ENCODE assay signal across 10 mouse cellular contexts in the genomic region with DNA sequence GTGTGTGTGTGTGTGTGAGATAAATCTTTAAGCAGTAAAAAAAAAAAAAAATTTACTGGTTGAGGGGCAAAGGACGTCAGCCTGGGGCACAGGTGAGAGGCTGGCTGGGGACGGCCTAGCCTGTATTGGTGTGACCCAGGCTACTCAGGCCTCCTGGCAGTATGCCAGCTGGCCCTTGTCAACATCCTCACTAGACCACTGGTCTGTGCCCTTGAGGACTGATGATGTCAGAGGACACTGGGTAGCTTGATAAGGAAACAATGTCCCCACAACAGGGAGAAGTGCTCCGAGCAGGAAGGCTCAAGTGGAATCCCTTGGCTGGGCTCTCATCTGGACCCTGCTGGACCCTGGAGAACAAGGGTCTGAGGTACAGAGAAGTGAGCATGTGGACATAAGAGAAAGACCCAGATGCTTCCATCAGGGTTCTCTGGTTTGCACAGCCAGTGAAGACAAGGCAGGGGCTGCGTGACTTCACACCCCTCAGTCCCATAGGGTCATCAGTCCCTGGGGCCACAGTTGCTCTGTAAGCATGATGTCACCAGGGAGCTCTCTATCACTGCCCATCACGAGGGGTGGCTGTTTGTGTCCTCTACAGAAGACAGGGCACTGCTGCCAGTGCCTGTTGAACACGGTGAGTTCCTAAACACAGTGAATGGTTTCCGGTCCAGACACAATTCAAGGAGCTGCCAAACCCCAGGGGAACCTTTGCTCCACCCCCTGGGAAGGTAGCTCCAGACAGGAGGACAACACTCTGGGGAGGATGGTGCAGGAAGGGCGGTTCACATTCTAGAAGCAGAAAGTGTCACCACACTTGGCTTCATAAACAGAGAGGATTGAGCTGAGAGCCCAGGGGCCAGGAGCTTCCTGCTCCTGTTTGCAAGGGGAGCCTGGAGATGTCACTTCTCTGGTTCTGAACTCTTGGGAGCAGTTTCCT. TPM values are rescaled to one million over a fixed set of nuclear protein-coding genes. Genes with fewer than 3 reads are reported as not detected.
DNase-seq lines count a peak whose midpoint lies in the region; ATAC-seq and TF ChIP-seq lines count a peak whose summit lies in the region.
"Had no signal": no experiment of that assay in that cellular context is flagged by ENCODE, and none has a peak within 500 bp of the region (broad histone marks: within the 10 kb centered on the region; RNA-seq: fewer than 3 reads in every experiment).

No protein-coding gene starts in this region.

- no peak overlapping the region for H3K4me2 ChIP-seq in liver, embryonic 13.5 days
- no peak overlapping the region for H3K4me2 ChIP-seq in midbrain, postnatal 0 days (ENCODE audit: low read depth, low read length, poor library complexity, severe bottlenecking)
- H3K4me2 ChIP-seq: neural tube, embryonic 12.5 days had no signal

- no peaks in the 10 kb centered on the region for H3K9me3 ChIP-seq in liver, embryonic 13.5 days (replicated peaks)
- no peaks in the 10 kb centered on the region for H3K9me3 ChIP-seq in midbrain, postnatal 0 days (ENCODE audit: low read length)
- H3K9me3 ChIP-seq: neural tube, embryonic 12.5 days had no signal

- peaks cover 15% of the 10 kb centered on the region for H3K4me1 ChIP-seq in liver, embryonic 13.5 days (replicated peaks)
- H3K4me1 ChIP-seq in midbrain, postnatal 0 days (ENCODE audit: insufficient read depth, low read length): no peaks in the 10 kb centered on the region
- H3K4me1 ChIP-seq: neural tube, embryonic 12.5 days had no signal

- no peak overlapping the region for H3K27ac ChIP-seq in liver, embryonic 13.5 days
- no peak overlapping the region for H3K27ac ChIP-seq in midbrain, postnatal 0 days (ENCODE audit: low read depth, low read length)
- H3K27ac ChIP-seq: neural tube, embryonic 12.5 days had no signal

- peak; percentile 58 for ATAC-seq in liver, embryonic 13.5 days (ENCODE audit: low read depth)
- no peak for ATAC-seq in frontal cortex, adult (ENCODE audit: low TSS enrichment)
- no peak for ATAC-seq in midbrain, postnatal 0 days (ENCODE audit: low FRiP score)

- H3K27me3 ChIP-seq in liver, embryonic 13.5 days: peaks cover 20% of the 10 kb centered on the region
- no peaks in the 10 kb centered on the region for H3K27me3 ChIP-seq in midbrain, postnatal 0 days (ENCODE audit: insufficient read depth, low read length)
- H3K27me3 ChIP-seq: neural tube, embryonic 12.5 days had no signal

- H3K4me3 ChIP-seq in liver, embryonic 13.5 days (replicated peaks): no peak overlapping the region
- no peak overlapping the region for H3K4me3 ChIP-seq in midbrain, postnatal 0 days (ENCODE audit: low read depth, low read length)
- H3K4me3 ChIP-seq: neural tube, embryonic 12.5 days had no signal

- intact Hi-C loops in left cerebral cortex, postnatal 4 days (cut with DNase I): no loop called here

- no peaks in the 10 kb centered on the region for H3K36me3 ChIP-seq in liver, embryonic 13.5 days
- no peaks in the 10 kb centered on the region for H3K36me3 ChIP-seq in midbrain, postnatal 0 days (ENCODE audit: insufficient read depth, low read length)
- H3K36me3 ChIP-seq: neural tube, embryonic 12.5 days had no signal

- WGBS in liver, embryonic 13.5 days (ENCODE audit: insufficient replicate concordance): 33% methylated on average over 8 of the region's 8 CpGs
- WGBS in midbrain, postnatal 0 days: 61% methylated on average over 8 of the region's 8 CpGs

- TF ChIP-seq CTCF in midbrain, postnatal 0 days (IDR thresholded peaks at IDR 0.05): no peak

- DNase-seq in ovary, adult 18-20 months (ENCODE audit: low spot score): peak; percentile 71
- DNase-seq in ovary, postnatal 14 days (ENCODE audit: low spot score): no peak
- DNase-seq in heart, postnatal 4 days: peak; percentile 85
- DNase-seq in liver, embryonic 13.5 days: no peak
- DNase-seq in left cerebral cortex, postnatal 4 days: no peak
- no peak for DNase-seq in midbrain, postnatal 0 days (ENCODE audit: low spot score)
- DNase-seq in spleen, postnatal 14 days (ENCODE audit: low spot score in 2 of 2): no peak

- no peak overlapping the region for H3K9ac ChIP-seq in liver, embryonic 13.5 days
- H3K9ac ChIP-seq in midbrain, postnatal 0 days (replicated peaks; ENCODE audit: low read length, poor library complexity, severe bottlenecking): no peak overlapping the region
- H3K9ac ChIP-seq: neural tube, embryonic 12.5 days had no signal

RNA-seq across cellular contexts. Expression of a gene that starts 12.8 kb away (rescaled TPM):
- total RNA-seq in heart, postnatal 4 days (2021): 1 to 10 TPM; 9.3 to 9.9 TPM
- polyA plus RNA-seq in liver, embryonic 13.5 days (2015; fragmentation: Nextera tagmentation; extraction: Ambion mirVana): 0.12 and 0.13 TPM in 2 replicates
- 10 to 100 TPM; 75.5 to 76.4 TPM for total RNA-seq in left cerebral cortex, postnatal 4 days (2021)
- 45.1 and 54.2 TPM in 2 replicates for total RNA-seq in midbrain, postnatal 0 days (2014; rRNA removed)
- 32.5 and 35.6 TPM in 2 replicates for polyA plus RNA-seq in midbrain, postnatal 0 days (2015; fragmentation: Nextera tagmentation; extraction: Ambion mirVana)

RNA-seq across cellular contexts. Expression of a gene that starts 29.1 kb away (rescaled TPM):
- total RNA-seq in heart, postnatal 4 days (2021): not detected
- polyA plus RNA-seq in liver, embryonic 13.5 days (2015; fragmentation: Nextera tagmentation; extraction: Ambion mirVana): 1.6 and 1.9 TPM in 2 replicates
- under 1 TPM in 1 of 2 experiments, not detected in 1; 0.18 TPM for total RNA-seq in left cerebral cortex, postnatal 4 days (2021)
- not detected in 2 replicates for total RNA-seq in midbrain, postnatal 0 days (2014; rRNA removed)
- 0.12 TPM in 1 of 2 replicates, not detected in the other for polyA plus RNA-seq in midbrain, postnatal 0 days (2015; fragmentation: Nextera tagmentation; extraction: Ambion mirVana)
- total RNA-seq: layer of hippocampus, adult 18-20 months had no signal

RNA-seq across cellular contexts. Expression of a gene that starts 40.4 kb away (rescaled TPM):
- total RNA-seq in heart, postnatal 4 days (2021): under 1 TPM; 0.33 to 0.65 TPM
- 1.8 and 2.4 TPM in 2 replicates for polyA plus RNA-seq in liver, embryonic 13.5 days (2015; fragmentation: Nextera tagmentation; extraction: Ambion mirVana)
- total RNA-seq in left cerebral cortex, postnatal 4 days (2021): 1 to 10 TPM; 1.1 to 2.0 TPM
- 0.47 and 3.0 TPM in 2 replicates for total RNA-seq in midbrain, postnatal 0 days (2014; rRNA removed)
- 3.0 and 4.3 TPM in 2 replicates for polyA plus RNA-seq in midbrain, postnatal 0 days (2015; fragmentation: Nextera tagmentation; extraction: Ambion mirVana)

Comparison
In these comparisons a context has a peak if more than half of its experiments do, and no peak if none do; other contexts are left out.
1. DNase-seq: peak in ovary, adult 18-20 months (single experiment) and heart, postnatal 4 days (single experiment); none in ovary, postnatal 14 days (single experiment), liver, embryonic 13.5 days (single experiment), left cerebral cortex, postnatal 4 days (single experiment), midbrain, postnatal 0 days (single experiment) and spleen, postnatal 14 days (0 of 2).